Mouse (Mus musculus): ENCODE results near the gene Inpp5k. TPM values are rescaled to one million over a fixed set of nuclear protein-coding genes. Genes with fewer than 3 reads are reported as not detected.

The Inpp5k gene
- polyA plus RNA-seq, 1 experiment from 2014 or later = 17.3 TPM

- peaks cover 3% of the 10 kb centered on the region for H3K36me3 ChIP-seq (replicated peaks; ENCODE audit: control insufficient read depth, insufficient read depth, low read depth, low read length)
- DNase-seq (ENCODE audit: low spot score) (no peak), ATAC-seq (replicated peaks; ENCODE audit: insufficient number of reproducible peaks, low FRiP score, low TSS enrichment, low read depth) (no peak)
- no peak overlapping the region for H3K4me3 ChIP-seq (ENCODE audit: low read depth, low read length)
- H3K4me2 ChIP-seq (ENCODE audit: low read depth, low read length) = no peak overlapping the region
- no peak overlapping the region for H3K27ac ChIP-seq (replicated peaks; ENCODE audit: low read depth, low read length)
- H3K27me3 ChIP-seq (ENCODE audit: control insufficient read depth, insufficient read depth, low read length) = no peaks in the 10 kb centered on the region
- no peak overlapping the region for H3K9ac ChIP-seq (replicated peaks; ENCODE audit: low read length)
- H3K4me1 ChIP-seq (ENCODE audit: control insufficient read depth, insufficient read depth, low read length) = no peaks in the 10 kb centered on the region
- 89% methylated on average over 11 of the region's 11 CpGs for WGBS
- no peaks in the 10 kb centered on the region for H3K9me3 ChIP-seq (replicated peaks; ENCODE audit: control insufficient read depth, low read length)
Measured at GRCm38 (mm10) chr11:75669176-75669852, 38.5 kb downstream of the Inpp5k start.

- no peaks in the 10 kb centered on the region for H3K4me1 ChIP-seq (ENCODE audit: control insufficient read depth, insufficient read depth, low read length)
- peaks cover 3% of the 10 kb centered on the region for H3K36me3 ChIP-seq (replicated peaks; ENCODE audit: control insufficient read depth, insufficient read depth, low read depth, low read length)
- no peaks in the 10 kb centered on the region for H3K9me3 ChIP-seq (replicated peaks; ENCODE audit: control insufficient read depth, low read length)
- WGBS = 88% methylated on average over 12 of the region's 12 CpGs
- no peak for ATAC-seq (replicated peaks; ENCODE audit: insufficient number of reproducible peaks, low FRiP score, low TSS enrichment, low read depth)
- no peak overlapping the region for H3K27ac ChIP-seq (replicated peaks; ENCODE audit: low read depth, low read length)
- no peak overlapping the region for H3K9ac ChIP-seq (replicated peaks; ENCODE audit: low read length)
- no peak overlapping the region for H3K4me3 ChIP-seq (ENCODE audit: low read depth, low read length)
- DNase-seq (ENCODE audit: low spot score) = no peak
- no peak overlapping the region for H3K4me2 ChIP-seq (ENCODE audit: low read depth, low read length)
- H3K27me3 ChIP-seq (ENCODE audit: control insufficient read depth, insufficient read depth, low read length) = no peaks in the 10 kb centered on the region
Measured at GRCm38 (mm10) chr11:75669853-75670200, 39.0 kb downstream of the Inpp5k start.

GRCm38 (mm10) chr11:75671426-75672180 lies 40.8 kb downstream of the Inpp5k start:
- ATAC-seq (replicated peaks; ENCODE audit: insufficient number of reproducible peaks, low FRiP score, low TSS enrichment, low read depth) = no peak
- H3K4me2 ChIP-seq (ENCODE audit: low read depth, low read length) = no peak overlapping the region
- H3K9ac ChIP-seq (replicated peaks; ENCODE audit: low read length) = no peak overlapping the region
- H3K4me3 ChIP-seq (ENCODE audit: low read depth, low read length) = no peak overlapping the region
- no peak for DNase-seq (ENCODE audit: low spot score)
- no peaks in the 10 kb centered on the region for H3K27me3 ChIP-seq (ENCODE audit: control insufficient read depth, insufficient read depth, low read length)
- no peaks in the 10 kb centered on the region for H3K4me1 ChIP-seq (ENCODE audit: control insufficient read depth, insufficient read depth, low read length)
- no peaks in the 10 kb centered on the region for H3K9me3 ChIP-seq (replicated peaks; ENCODE audit: control insufficient read depth, low read length)
- no peak overlapping the region for H3K27ac ChIP-seq (replicated peaks; ENCODE audit: low read depth, low read length)
- H3K36me3 ChIP-seq (replicated peaks; ENCODE audit: control insufficient read depth, insufficient read depth, low read depth, low read length) = no peaks in the 10 kb centered on the region; the same call in 1 of the 2 replicates
- 87% methylated on average over 22 of the region's 22 CpGs for WGBS

DNA sequence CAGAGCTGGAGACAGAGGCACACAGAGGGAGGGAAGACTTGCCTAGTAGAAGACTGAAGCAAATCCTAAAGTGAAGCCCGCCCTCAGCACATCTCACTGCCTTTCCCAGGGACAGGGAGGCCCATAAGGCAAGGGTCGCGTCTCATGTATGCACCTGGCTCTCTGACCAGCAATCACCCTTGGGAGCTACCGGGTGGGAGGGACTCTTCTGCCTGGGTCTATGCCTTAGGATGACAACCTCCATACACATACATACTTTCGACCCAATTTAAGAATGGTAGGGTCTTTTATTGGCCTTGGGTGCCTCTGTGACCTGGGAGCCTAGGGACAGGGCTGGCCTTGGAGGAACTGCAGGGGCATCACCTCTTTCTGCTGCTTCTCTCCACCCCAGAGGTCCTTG lies 42.6 kb downstream of the Inpp5k start:
- H3K27me3 ChIP-seq (ENCODE audit: control insufficient read depth, insufficient read depth, low read length) = no peaks in the 10 kb centered on the region
- H3K4me1 ChIP-seq (ENCODE audit: control insufficient read depth, insufficient read depth, low read length) = no peaks in the 10 kb centered on the region
- no peak overlapping the region for H3K27ac ChIP-seq (replicated peaks; ENCODE audit: low read depth, low read length)
- DNase-seq (ENCODE audit: low spot score) (no peak), ATAC-seq (replicated peaks; ENCODE audit: insufficient number of reproducible peaks, low FRiP score, low TSS enrichment, low read depth) (no peak)
- no peaks in the 10 kb centered on the region for H3K9me3 ChIP-seq (replicated peaks; ENCODE audit: control insufficient read depth, low read length)
- 79% methylated on average over 5 of the region's 5 CpGs for WGBS
- H3K4me3 ChIP-seq (ENCODE audit: low read depth, low read length) = no peak overlapping the region
- H3K36me3 ChIP-seq (replicated peaks; ENCODE audit: control insufficient read depth, insufficient read depth, low read depth, low read length) = no peaks in the 10 kb centered on the region; the same call in 1 of the 2 replicates
- no peak overlapping the region for H3K4me2 ChIP-seq (ENCODE audit: low read depth, low read length)
- H3K9ac ChIP-seq (replicated peaks; ENCODE audit: low read length) = no peak overlapping the region

- H3K4me2 ChIP-seq (ENCODE audit: low read depth, low read length) = no peak overlapping the region
- H3K4me1 ChIP-seq (ENCODE audit: control insufficient read depth, insufficient read depth, low read length) = no peaks in the 10 kb centered on the region
- 82% methylated on average over 3 of the region's 3 CpGs for WGBS
- H3K9ac ChIP-seq (replicated peaks; ENCODE audit: low read length) = no peak overlapping the region
- H3K4me3 ChIP-seq (ENCODE audit: low read depth, low read length) = no peak overlapping the region
- H3K27me3 ChIP-seq (ENCODE audit: control insufficient read depth, insufficient read depth, low read length) = no peaks in the 10 kb centered on the region
- no peak overlapping the region for H3K27ac ChIP-seq (replicated peaks; ENCODE audit: low read depth, low read length)
- ATAC-seq (replicated peaks; ENCODE audit: insufficient number of reproducible peaks, low FRiP score, low TSS enrichment, low read depth) = no peak
- no peaks in the 10 kb centered on the region for H3K9me3 ChIP-seq (replicated peaks; ENCODE audit: control insufficient read depth, low read length)
- no peak for DNase-seq (ENCODE audit: low spot score)
- no peaks in the 10 kb centered on the region; the same call in 1 of the 2 replicates for H3K36me3 ChIP-seq (replicated peaks; ENCODE audit: control insufficient read depth, insufficient read depth, low read depth, low read length)
Measured at GRCm38 (mm10) chr11:75674875-75675274, 44.1 kb downstream of the Inpp5k start.

DNA sequence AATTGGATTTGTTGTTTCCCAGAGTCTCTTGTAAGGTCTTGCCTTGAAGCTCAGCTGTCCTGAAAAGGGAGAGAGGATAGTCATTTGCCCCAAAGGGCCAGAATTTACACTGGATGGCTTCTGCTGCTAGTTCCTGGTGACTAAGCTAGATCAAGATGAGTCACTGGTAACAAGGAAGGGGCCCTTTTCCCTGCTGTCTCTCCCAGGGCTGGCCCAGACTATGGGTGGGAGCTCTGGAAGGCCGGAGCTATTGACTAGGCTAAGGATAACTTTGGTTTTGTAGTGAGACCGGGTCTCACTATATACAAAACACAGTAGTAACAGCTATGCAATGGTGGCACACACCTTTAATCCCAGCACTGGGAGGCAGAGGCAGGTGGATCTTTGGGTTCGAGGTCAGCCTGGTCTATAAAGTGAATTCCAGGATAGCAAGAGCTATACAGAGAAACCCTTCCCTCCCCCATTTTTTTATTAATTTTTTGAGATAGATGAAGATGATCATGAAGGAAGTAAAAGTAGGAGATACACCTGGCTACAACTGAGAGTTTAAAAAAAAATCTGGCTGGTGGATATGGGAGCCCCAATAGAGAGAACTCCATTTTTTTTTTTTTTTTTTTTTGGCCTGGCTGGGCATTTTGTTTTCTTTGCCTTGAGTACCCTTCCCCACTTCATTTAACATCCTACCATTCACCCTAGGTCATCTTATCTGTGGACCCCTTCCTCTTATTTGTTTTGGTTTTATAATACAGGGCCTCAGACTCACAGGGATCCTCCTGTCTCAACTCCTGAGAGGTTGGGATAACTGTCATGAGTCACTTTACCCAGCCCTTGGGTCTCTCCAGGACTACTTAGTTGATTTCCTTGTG lies 47.3 kb downstream of the Inpp5k start:
- WGBS = 81% methylated on average over 3 of the region's 3 CpGs
- peak overlapping the region; percentile 39 for H3K4me2 ChIP-seq (ENCODE audit: low read depth, low read length)
- DNase-seq (ENCODE audit: low spot score) (no peak), ATAC-seq (replicated peaks; ENCODE audit: insufficient number of reproducible peaks, low FRiP score, low TSS enrichment, low read depth) (no peak)
- no peaks in the 10 kb centered on the region for H3K27me3 ChIP-seq (ENCODE audit: control insufficient read depth, insufficient read depth, low read length)
- peaks cover 3% of the 10 kb centered on the region; the same call in 1 of the 2 replicates for H3K4me1 ChIP-seq (ENCODE audit: control insufficient read depth, insufficient read depth, low read length)
- H3K9ac ChIP-seq (replicated peaks; ENCODE audit: low read length) = no peak overlapping the region; the same call in 1 of the 2 replicates
- no peaks in the 10 kb centered on the region for H3K9me3 ChIP-seq (replicated peaks; ENCODE audit: control insufficient read depth, low read length)
- no peak overlapping the region for H3K27ac ChIP-seq (replicated peaks; ENCODE audit: low read depth, low read length)
- no peaks in the 10 kb centered on the region for H3K36me3 ChIP-seq (replicated peaks; ENCODE audit: control insufficient read depth, insufficient read depth, low read depth, low read length)
- peak overlapping the region; percentile 100 for H3K4me3 ChIP-seq (ENCODE audit: low read depth, low read length)

DNA sequence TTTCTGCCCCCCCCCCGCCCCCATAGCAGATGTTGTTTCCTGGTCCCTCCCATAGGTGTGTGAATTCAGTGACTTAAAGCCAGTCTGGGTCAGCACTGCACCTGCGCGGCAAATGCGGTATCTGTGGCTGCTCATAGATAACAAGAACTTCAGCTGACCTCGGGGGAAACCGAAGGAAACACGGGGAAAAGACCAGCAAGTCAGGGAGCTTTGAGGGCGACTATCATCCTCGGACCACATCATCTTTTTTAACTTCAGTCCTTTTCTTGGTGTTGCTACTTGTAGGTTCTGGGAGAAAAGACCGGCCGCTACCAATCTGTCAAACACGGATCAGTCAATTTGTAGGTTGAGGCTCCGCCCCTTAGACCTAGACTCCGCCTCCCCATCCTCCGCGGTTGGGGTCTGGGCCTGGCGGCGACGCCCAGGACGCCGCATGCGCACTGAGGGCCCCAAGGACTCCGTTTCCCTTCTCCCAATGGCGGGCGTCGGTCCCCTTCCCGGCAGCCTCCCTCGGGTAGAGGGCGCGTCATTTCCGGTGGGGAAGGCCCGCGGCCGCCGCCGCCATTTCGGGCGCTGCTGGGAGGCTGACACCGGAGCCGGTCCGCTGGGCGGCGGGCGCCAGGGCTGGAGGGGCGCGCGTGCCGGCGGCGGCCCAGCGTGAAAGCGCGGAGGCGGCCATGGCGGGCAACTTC lies 48.1 kb downstream of the Inpp5k start, which contains the start of gene Crk:
TSS of gene Crk (plus strand) at position 513 of the 692 bp plus-strand sequence.
- peak within 1 kb of the TSS; percentile 100 for H3K4me3 ChIP-seq (ENCODE audit: low read depth, low read length)
- no peaks in the 10 kb centered on the region for H3K36me3 ChIP-seq (replicated peaks; ENCODE audit: control insufficient read depth, insufficient read depth, low read depth, low read length)
- peak; percentile 95 for ATAC-seq (replicated peaks; ENCODE audit: insufficient number of reproducible peaks, low FRiP score, low TSS enrichment, low read depth)
- H3K4me2 ChIP-seq (ENCODE audit: low read depth, low read length) = peak within 1 kb of the TSS; percentile 68
- no peaks in the 10 kb centered on the region for H3K27me3 ChIP-seq (ENCODE audit: control insufficient read depth, insufficient read depth, low read length)
- H3K9ac ChIP-seq (replicated peaks; ENCODE audit: low read length) = peak within 1 kb of the TSS; percentile 88
- under 1% methylated on average over 55 of the region's 55 CpGs for WGBS
- H3K4me1 ChIP-seq (ENCODE audit: control insufficient read depth, insufficient read depth, low read length) = peaks cover 3% of the 10 kb centered on the region; the same call in 1 of the 2 replicates
- peak within 1 kb of the TSS; percentile 83 for H3K27ac ChIP-seq (replicated peaks; ENCODE audit: low read depth, low read length)
- no peaks in the 10 kb centered on the region for H3K9me3 ChIP-seq (replicated peaks; ENCODE audit: control insufficient read depth, low read length)
- DNase-seq (ENCODE audit: low spot score) = peak; percentile 100
